Mouse (Mus musculus): ENCODE data around the gene Enkd1.

GRCm38 (mm10) chr8:105698734-105699133 lies 9.3 kb downstream of the Enkd1 start:
- TF ChIP-seq CTCF (IDR thresholded peaks at IDR 0.05; ENCODE audit: borderline replicate concordance, extremely low read depth, insufficient read depth, insufficient read length): no peak
- TF ChIP-seq POLR2A (IDR thresholded peaks at IDR 0.05; ENCODE audit: borderline replicate concordance, extremely low read depth, insufficient read depth, insufficient read length, poor library complexity, severe bottlenecking): no peak

Measured in brain, embryonic 14.5 days (tissue).